Mouse (Mus musculus): ENCODE measurements around the gene Gm21860. TPM values are rescaled to one million over a fixed set of nuclear protein-coding genes. Genes with fewer than 3 reads are reported as not detected.
"Not testable (repeated sequence)": the region's sequence is repeated elsewhere in the genome, so short reads cannot be mapped to it uniquely, and the experiment has no call there.

Gene Gm21860
- polyA plus RNA-seq, 1 experiment = not detected

DNA sequence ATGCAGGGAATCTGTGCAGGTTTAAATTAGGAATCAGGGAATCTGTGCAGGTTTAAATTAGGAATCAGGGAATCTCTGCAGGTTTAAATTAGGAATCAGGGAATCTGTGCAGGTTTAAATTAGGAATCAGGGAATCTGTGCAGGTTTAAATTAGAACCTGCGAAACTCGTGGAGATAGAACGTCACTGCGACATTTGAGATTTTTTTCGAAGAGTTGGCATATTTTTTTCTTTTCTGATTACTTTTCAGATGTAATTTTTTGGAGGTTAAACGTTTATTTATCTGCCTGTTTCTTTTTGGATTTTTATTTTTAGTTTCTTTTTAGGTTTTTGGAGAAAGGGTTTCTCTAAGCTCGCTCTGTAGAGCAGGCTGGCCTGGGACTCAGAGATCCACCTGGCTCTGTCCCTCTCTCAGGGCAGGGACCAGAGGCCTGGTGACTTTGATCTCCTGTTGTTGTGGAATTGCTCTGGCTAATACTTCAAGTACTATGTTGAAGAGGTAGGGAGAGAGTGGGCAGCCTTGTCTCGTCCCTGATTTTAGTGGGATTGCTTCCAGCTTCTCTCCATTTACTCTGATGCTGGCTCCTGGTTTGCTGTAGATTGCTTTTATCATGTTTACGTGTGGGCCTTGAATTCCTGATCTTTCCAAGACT is 31.2 kb downstream of the Gm21860 start:
- H3K36me3 ChIP-seq (ENCODE audit: control insufficient read depth, insufficient read depth); H3K27me3 ChIP-seq (ENCODE audit: control insufficient read depth, insufficient read depth, insufficient read length); H3ac ChIP-seq (ENCODE audit: control insufficient read depth, insufficient read length); H3K79me2 ChIP-seq (ENCODE audit: control insufficient read depth, insufficient read depth); H3K4me3 ChIP-seq: not testable (repeated sequence)
- H3K4me2 ChIP-seq (ENCODE audit: low read depth) = peak overlapping the region; percentile 28

DNA sequence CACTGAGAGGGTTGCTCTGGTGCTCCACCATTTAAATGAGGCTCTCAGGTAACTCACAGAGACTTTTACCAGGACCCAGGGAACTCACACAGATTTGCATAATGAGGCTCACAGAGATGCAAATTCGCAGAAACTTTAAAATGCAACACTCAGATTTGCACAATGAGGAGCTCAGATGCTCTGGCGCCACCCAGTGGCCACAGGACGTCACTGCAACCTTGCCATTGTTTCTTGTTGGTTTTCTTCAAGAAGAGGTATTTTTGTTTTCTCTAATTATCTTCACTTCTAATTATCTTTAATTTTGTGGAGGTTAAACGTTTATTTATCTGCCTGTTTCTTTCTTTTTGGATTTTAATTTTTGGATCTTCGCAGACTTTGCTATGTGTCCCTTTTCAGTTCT is 34.1 kb downstream of the Gm21860 start:
- not testable (repeated sequence) for H3K79me2 ChIP-seq (ENCODE audit: control insufficient read depth, insufficient read depth); H3K36me3 ChIP-seq (ENCODE audit: control insufficient read depth, insufficient read depth); H3K27me3 ChIP-seq (ENCODE audit: control insufficient read depth, insufficient read depth, insufficient read length); H3ac ChIP-seq (ENCODE audit: control insufficient read depth, insufficient read length); H3K4me3 ChIP-seq; H3K4me2 ChIP-seq (ENCODE audit: low read depth)

DNA sequence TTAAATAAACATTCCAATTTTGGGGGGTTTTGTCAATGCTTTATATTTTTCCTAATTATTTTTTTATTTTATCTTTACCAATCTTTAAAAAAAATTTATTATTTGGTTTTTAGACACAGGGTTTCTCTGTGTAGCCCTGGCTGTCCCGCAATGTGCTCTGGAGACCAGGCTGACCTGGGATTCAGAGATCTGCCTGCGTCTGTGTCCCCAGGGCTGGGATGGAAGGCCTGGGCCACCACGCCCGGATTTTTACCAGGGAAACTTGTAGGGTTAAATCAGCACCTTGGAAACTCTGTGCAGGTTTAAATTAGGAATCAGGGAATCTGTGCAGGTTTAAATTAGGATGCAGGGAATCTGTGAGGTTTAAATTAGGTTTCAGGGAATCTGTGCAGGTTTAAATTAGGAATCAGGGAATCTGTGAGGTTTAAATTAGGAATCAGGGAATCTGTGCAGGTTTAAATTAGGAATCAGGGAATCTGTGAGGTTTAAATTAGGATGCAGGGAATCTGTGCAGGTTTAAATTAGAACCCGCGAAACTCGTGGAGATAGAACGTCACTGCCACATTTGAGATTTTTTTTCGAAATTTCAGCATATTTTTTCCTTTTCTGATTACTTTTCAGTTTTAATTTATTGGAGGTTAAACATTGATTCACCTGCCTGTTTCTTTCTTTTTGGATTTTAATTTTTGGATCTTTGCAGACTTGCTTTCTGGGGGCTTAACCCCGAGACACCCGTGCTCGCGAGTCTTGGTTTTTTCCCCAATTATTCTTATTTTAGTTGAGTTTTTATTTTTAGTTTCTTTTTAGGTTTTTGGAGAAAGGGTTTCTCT is 35.0 kb downstream of the Gm21860 start:
- H3K4me3 ChIP-seq; H3K36me3 ChIP-seq (ENCODE audit: control insufficient read depth, insufficient read depth); H3ac ChIP-seq (ENCODE audit: control insufficient read depth, insufficient read length); H3K79me2 ChIP-seq (ENCODE audit: control insufficient read depth, insufficient read depth); H3K27me3 ChIP-seq (ENCODE audit: control insufficient read depth, insufficient read depth, insufficient read length): not testable (repeated sequence)
- peak overlapping the region; percentile 22 for H3K4me2 ChIP-seq (ENCODE audit: low read depth)

DNA sequence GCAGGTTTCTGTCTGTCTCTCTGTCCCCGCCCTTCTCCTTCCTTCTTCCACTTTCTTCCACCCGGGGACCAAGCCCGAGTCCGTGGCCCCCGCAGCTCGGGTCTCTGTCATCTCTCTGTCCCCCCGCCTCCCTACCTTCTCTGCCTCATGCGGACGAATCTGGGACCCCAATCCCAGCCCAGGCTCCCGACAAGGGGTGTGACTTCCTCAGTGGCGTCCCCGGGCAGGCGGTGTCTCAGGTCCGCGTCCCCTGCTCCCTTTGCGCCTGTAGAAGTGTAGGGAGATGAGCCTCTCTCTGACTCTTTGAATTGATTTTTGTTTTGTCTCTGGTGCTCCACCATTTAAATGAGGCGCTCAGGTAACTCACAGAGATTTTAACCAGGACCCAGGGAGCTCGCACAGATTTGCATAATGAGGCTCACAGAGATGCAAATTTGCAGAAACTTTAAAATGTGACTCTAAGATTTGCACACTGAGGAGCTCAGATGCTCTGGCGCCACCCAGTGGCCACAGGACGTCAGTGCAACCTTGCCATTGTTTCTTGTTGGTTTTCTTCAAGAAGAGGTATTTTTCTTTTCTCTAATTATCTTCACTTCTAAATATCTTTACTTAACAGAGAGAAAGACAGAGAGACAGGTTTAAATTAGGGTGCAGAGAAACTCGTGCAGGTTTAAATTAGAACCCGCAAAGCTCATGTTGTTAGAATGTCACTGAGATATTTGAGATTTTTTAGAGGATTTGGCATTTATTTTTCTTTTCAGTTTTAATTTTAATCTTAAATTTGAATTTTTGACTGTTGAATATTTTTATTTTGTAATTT is 35.8 kb downstream of the Gm21860 start:
- H3ac ChIP-seq (ENCODE audit: control insufficient read depth, insufficient read length); H3K79me2 ChIP-seq (ENCODE audit: control insufficient read depth, insufficient read depth); H3K4me3 ChIP-seq; H3K36me3 ChIP-seq (ENCODE audit: control insufficient read depth, insufficient read depth); H3K27me3 ChIP-seq (ENCODE audit: control insufficient read depth, insufficient read depth, insufficient read length); H3K4me2 ChIP-seq (ENCODE audit: low read depth): not testable (repeated sequence)

GRCm38 (mm10) chrY:90718021-90718420 is 36.6 kb downstream of the Gm21860 start:
- H3K4me3 ChIP-seq; H3K36me3 ChIP-seq (ENCODE audit: control insufficient read depth, insufficient read depth); H3K79me2 ChIP-seq (ENCODE audit: control insufficient read depth, insufficient read depth); H3K4me2 ChIP-seq (ENCODE audit: low read depth); H3ac ChIP-seq (ENCODE audit: control insufficient read depth, insufficient read length); H3K27me3 ChIP-seq (ENCODE audit: control insufficient read depth, insufficient read depth, insufficient read length): not testable (repeated sequence)

DNA sequence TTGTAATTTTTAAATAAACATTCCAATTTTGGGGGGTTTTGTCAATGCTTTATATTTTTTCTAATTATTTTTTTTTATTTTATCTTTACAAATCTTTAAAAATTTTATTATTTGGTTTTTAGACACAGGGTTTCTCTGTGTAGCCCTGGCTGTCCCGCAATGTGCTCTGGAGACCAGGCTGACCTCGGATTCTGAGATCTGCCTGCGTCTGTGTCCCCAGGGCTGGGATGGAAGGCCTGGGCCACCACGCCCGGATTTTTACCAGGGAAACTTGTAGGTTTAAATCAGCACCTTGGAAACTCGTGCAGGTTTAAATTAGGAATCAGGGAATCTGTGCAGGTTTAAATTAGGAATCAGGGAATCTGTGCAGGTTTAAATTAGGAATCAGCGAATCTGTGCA is 37.1 kb downstream of the Gm21860 start:
- H3K4me3 ChIP-seq; H3K4me2 ChIP-seq (ENCODE audit: low read depth); H3K27me3 ChIP-seq (ENCODE audit: control insufficient read depth, insufficient read depth, insufficient read length); H3ac ChIP-seq (ENCODE audit: control insufficient read depth, insufficient read length); H3K36me3 ChIP-seq (ENCODE audit: control insufficient read depth, insufficient read depth); H3K79me2 ChIP-seq (ENCODE audit: control insufficient read depth, insufficient read depth): not testable (repeated sequence)

Other genes with a start within 250 kb of the Gm21860 start
- gene Gm47283, start 29.9 kb upstream of the Gm21860 start, polyA plus RNA-seq (2012; fragmentation: generic; extraction: Trizol) = not detected
- not detected for gene Gm21748, start 84.4 kb upstream of the Gm21860 start, polyA plus RNA-seq (2012; fragmentation: generic; extraction: Trizol)

Measured in myocyte (in vitro differentiated cells).